Mouse (Mus musculus) regulatory T cell (primary cell): ENCODE measurements around the gene Ppm1a.

Experiments
- in situ Hi-C: fragments of 300-600 bp; cut with MboI, MseI; formaldehyde crosslinking; loops from one replicate; pipeline ENCODE4 v1.15.1; 2025; ENCODE audit warnings: high pct_unique_total_duplicates

Ppm1a gene

GRCm38 (mm10) chr12:72757086-72757485 is at the start of gene Ppm1a:
Ppm1a (plus strand) TSS chr12:72757455.
- in situ Hi-C loops = loop anchor here (25.0 kb wide), 1 partner anchor 670 kb away; the partner anchor contains the start of genes Jkamp and L3hypdh

- in situ Hi-C loops = no loop called here
Measured at GRCm38 (mm10) chr12:72709981-72710380, 47.3 kb upstream of the Ppm1a start.

- in situ Hi-C loops = no loop called here
Measured at GRCm38 (mm10) chr12:72714896-72715295, 42.4 kb upstream of the Ppm1a start.

- in situ Hi-C loops = no loop called here
Measured at GRCm38 (mm10) chr12:72715846-72716245, 41.4 kb upstream of the Ppm1a start.

GRCm38 (mm10) chr12:72719046-72719445 is 38.2 kb upstream of the Ppm1a start:
- in situ Hi-C loops = no loop called here

GRCm38 (mm10) chr12:72719452-72720087 is 37.7 kb upstream of the Ppm1a start:
- in situ Hi-C loops = no loop called here

GRCm38 (mm10) chr12:72721710-72722109 is 35.5 kb upstream of the Ppm1a start:
- in situ Hi-C loops = no loop called here

- in situ Hi-C loops = no loop called here
Measured at GRCm38 (mm10) chr12:72723965-72724364, 33.3 kb upstream of the Ppm1a start.

- in situ Hi-C loops = no loop called here
Measured at GRCm38 (mm10) chr12:72727021-72727420, 30.2 kb upstream of the Ppm1a start.

GRCm38 (mm10) chr12:72727611-72728010 is 29.6 kb upstream of the Ppm1a start:
- in situ Hi-C loops = no loop called here

GRCm38 (mm10) chr12:72734112-72734511 is 23.1 kb upstream of the Ppm1a start:
- in situ Hi-C loops = no loop called here

- in situ Hi-C loops = no loop called here
Measured at GRCm38 (mm10) chr12:72741176-72741575, 16.1 kb upstream of the Ppm1a start.

- in situ Hi-C loops = no loop called here
Measured at GRCm38 (mm10) chr12:72744803-72745360, 12.4 kb upstream of the Ppm1a start.

- in situ Hi-C loops = no loop called here
Measured at GRCm38 (mm10) chr12:72745486-72745885, 11.8 kb upstream of the Ppm1a start.

GRCm38 (mm10) chr12:72748341-72748740 is 8.9 kb upstream of the Ppm1a start:
- in situ Hi-C loops = no loop called here

- in situ Hi-C loops = no loop called here
Measured at GRCm38 (mm10) chr12:72748841-72749240, 8.4 kb upstream of the Ppm1a start.

GRCm38 (mm10) chr12:72749500-72749899 is 7.8 kb upstream of the Ppm1a start:
- in situ Hi-C loops = no loop called here

- in situ Hi-C loops = loop anchor here (25.0 kb wide), 1 partner anchor 663 kb away; the partner anchor contains the start of genes Jkamp and L3hypdh
Measured at GRCm38 (mm10) chr12:72750016-72750415, 7.2 kb upstream of the Ppm1a start.

GRCm38 (mm10) chr12:72750606-72751005 is 6.6 kb upstream of the Ppm1a start:
- in situ Hi-C loops = loop anchor here (25.0 kb wide), 1 partner anchor 663 kb away; the partner anchor contains the start of genes Jkamp and L3hypdh

GRCm38 (mm10) chr12:72757596-72757995 is 341 bp downstream of the Ppm1a start:
- in situ Hi-C loops = loop anchor here (25.0 kb wide), 1 partner anchor 670 kb away; the partner anchor contains the start of genes Jkamp and L3hypdh

- in situ Hi-C loops = loop anchor here (25.0 kb wide), 1 partner anchor 673 kb away; the partner anchor contains the start of genes Jkamp and L3hypdh
Measured at GRCm38 (mm10) chr12:72759956-72760355, 2.7 kb downstream of the Ppm1a start.

- in situ Hi-C loops = loop anchor here (25.0 kb wide), 1 partner anchor 673 kb away; the partner anchor contains the start of genes Jkamp and L3hypdh
Measured at GRCm38 (mm10) chr12:72760376-72761229, 3.3 kb downstream of the Ppm1a start.
